Mouse (Mus musculus): Measurements from ENCODE around the gene Gprasp1.
"Not testable (repeated sequence)": the region's sequence is repeated elsewhere in the genome, so short reads cannot be mapped to it uniquely, and the experiment has no call there.

Gene Gprasp1

DNA sequence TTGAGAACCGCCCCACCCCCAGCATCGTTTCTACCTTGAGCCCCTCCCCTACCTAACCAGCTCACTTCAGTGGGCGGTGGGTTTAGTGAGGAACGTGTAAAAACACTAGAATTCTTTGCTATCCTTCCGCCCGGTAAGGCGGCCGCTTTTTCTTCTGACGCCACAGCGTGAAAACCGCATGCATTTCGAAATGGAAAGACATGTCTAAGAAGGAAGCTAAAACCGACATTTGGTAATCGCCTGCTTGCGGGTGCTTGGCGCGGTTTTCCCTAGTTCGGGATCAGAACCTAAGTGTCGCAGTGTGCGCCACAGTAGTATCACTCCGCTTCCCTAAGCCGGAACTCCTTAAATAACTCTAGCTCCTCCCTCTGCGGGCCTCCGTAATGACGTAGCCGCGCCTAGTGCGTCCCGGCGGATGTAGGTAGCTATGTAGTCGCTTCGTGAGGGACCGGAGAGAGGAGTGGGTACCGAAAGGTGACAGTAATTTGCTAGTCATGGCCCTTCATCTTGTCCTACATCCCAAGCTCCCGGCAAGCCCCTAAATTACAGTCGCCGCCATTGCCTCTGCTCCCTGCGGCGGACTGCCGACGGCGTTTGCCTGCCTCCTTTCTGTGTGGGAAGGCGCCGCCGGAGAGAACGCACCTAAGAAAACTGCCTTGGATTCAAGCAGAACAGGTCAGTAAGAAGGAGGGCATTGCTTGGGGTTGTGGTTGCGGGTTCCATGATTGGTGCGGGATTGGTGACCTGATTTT, at the start of gene Gprasp1, which contains the start of gene Armcx5:
Gprasp1 (plus strand) TSS at position 430 of the 752 bp plus-strand sequence.
Armcx5 (plus strand) TSS at position 430 of the 752 bp plus-strand sequence.
- in situ Hi-C loops (cut with MboI, MseI) = no loop called here

DNA sequence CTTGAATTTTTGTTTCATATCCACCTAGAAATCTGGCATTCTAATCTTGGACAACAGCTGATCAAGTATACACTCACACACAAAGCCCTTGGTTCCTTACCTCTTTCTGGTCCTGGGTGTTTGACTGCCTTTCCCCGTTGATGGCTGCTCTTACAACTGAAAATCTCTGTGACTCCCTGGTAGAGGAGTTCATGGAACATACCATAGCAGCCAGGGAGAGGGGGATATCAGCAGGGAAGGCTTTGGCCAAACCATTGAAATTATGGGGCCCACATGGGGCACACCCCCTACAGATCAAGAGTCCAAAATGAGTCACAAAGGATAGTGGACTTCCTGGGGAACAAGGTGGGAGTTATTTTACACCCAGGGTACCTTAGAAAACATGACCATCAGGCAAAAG, 48.9 kb upstream of the Gprasp1 start, which contains the start of gene Tcp11x2:
Tcp11x2 (minus strand) TSS at position 158 of the 400 bp plus-strand sequence.
- in situ Hi-C loops (cut with MboI, MseI) = no loop called here

DNA sequence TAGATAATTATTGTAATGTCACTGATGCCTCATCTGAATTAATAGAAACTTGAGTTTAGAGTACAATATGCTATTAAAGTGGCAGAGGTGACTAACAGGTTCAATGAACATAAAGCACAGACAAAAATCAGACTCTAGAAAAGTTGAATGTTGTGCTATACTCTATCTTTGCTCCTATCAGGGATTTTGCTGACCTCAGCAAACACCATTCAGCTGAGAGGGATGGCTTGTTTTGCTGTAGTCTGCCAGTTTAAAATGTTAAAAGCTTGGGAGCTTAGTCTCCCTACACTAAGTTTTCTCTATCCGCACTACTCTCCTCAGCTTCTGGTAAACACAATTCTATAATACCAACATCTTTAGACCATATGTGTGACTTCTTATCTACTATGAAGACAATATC, 39.4 kb upstream of the Gprasp1 start:
- in situ Hi-C loops (cut with MboI, MseI) = no loop called here

DNA sequence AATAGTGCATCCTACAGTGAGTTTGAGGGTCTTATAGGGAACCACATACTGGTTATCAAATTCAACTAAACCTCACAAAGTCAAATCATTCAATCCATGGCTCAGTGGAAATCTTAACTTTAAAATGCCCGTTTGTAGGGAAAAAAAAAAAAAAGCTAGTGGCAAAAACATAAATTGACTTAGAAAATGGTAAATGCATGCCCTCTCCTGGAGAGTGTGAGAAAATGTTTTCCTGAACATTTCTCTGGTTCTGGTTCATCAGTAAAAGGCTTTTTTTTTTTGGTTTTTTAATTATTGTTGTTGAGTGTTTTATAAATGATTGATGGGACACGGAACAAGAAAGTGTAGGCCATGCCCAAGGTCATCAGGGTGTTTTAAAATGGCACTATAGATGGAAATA, 38.2 kb upstream of the Gprasp1 start:
- in situ Hi-C loops (cut with MboI, MseI) = no loop called here

DNA sequence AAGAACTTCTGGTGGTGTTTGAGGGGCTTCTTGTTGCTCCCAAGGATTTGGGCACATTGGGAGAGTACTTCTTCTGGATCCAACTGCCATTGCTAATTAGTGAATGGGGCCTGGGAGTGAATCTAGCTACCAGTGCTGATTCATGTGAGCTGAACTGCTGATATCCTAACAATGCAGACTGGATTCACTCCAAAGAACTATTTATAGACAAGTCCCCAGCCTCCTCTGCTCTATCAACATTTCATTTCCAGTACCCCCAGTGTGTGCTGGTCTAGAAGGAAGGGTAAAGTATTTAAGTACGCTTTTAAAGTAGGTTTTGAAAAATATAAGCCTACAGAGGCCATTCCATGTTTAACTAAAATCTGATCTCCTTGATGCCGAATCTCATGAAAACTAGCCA, 29.7 kb upstream of the Gprasp1 start:
- in situ Hi-C loops (cut with MboI, MseI) = no loop called here

DNA sequence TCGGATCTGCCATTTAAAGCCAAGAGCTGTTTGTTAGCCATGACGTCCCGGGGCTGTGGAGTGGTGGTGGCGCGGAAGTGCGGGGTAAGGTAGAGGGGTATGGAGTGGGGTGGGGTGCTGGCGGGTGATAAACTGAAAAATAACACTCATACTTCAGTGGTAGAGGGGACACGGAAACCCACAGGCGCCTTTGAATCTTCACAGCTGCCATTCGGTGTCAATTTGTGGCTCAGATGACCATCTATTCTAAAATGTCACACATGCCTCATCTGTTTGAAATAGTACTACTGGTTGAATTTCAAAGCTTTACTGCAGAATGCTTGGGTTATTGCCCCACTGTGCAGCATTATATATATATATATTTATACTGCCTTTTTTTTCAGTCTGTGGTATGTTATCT, 17.4 kb upstream of the Gprasp1 start, which contains the start of gene Tmsb15a:
Tmsb15a (minus strand) TSS at position 101 of the 400 bp plus-strand sequence.
- in situ Hi-C loops (cut with MboI, MseI) = loop anchor here (10.0 kb wide), 1 partner anchor 120 kb away; no protein-coding TSS in a partner anchor

DNA sequence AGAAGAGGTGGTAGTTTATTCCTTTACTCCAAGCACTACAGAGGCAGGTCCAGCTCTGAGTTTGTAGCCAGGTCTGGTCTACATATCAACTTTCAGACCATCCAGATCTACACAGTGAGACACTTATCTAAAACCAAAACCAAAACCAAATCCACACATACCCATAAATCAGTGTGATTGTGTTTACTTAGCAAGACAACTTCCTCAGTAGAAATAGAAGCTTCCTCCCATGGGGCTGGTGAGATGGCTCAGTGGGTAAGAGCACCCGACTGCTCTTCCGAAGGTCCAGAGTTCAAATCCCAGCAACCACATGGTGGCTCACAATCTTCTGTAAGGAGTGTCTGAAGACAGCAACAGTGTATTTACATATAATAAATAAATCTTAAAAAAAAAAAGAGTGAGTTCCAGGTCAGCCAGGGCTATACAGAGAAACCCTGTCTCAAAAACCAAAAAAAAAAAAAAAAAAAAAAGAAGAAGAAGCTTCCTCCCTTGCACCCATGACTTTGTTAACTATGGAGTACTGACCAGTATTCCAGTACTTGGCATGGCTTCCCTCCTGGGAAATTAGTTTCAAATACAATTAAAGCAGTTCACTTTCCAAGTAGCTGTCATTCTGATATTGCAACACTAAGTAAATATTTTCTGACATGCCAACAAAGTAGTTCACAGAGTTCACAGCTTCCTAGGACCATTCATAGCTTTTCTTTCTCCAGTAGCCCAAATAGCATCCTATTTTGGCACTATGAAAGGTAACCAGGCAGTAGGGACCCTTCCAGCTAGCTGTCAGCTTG, 3.6 kb upstream of the Gprasp1 start:
- in situ Hi-C loops (cut with MboI, MseI) = no loop called here

DNA sequence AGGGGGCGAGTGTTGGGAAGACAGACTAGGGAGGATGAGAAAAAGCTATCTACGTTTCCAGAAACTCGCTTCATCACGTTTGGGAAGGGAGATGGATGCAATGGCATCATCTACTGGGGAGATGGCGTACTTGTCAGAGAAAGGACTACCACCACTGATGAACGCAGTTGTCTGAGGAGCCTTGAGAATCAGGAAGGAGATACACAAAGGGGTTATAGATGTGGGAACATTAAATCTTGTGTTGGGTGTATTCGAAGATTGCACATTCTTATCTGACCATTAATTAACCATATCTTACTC, 473 bp downstream of the Gprasp1 start:
- in situ Hi-C loops (cut with MboI, MseI) = no loop called here

DNA sequence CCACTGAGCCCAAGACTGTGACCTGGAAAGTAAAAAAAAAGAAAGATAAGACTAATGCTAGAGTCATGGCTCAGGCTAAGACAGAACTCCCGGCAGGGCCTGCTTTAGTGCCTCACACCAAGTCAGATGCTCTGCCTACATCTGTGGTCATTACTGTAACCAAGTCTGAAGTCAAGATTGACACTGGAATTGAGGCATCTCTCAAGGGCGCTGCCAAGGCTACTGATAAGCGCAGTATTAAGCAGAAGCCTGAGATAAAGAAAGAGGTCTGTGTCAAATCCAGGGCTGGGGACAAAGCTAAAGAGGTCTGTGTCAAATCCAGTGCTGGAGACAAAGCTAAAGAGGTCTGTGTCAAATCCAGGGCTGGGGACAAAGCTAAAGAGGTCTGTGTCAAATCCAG, 2.8 kb downstream of the Gprasp1 start:
- in situ Hi-C loops (cut with MboI, MseI) = not testable (repeated sequence)

DNA sequence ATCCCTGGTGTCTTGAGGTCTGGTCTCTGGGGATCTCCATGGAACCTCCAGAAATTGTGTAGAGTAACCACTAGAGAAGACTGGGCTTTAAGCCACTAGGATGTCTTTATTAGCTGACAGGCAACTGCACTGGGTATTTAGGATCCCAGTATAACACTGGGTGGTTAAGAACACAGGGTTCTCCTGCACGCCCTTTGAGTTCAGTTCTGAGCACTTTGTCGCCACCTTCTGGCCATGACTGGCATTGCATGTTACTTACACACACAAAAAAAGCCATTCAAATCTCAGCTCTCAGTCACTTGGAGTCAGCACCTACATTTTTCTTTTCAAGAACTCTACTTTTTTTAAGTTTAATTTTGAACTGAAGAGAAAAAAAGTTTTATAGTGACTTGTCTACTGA, 10.3 kb downstream of the Gprasp1 start:
- in situ Hi-C loops (cut with MboI, MseI) = no loop called here

DNA sequence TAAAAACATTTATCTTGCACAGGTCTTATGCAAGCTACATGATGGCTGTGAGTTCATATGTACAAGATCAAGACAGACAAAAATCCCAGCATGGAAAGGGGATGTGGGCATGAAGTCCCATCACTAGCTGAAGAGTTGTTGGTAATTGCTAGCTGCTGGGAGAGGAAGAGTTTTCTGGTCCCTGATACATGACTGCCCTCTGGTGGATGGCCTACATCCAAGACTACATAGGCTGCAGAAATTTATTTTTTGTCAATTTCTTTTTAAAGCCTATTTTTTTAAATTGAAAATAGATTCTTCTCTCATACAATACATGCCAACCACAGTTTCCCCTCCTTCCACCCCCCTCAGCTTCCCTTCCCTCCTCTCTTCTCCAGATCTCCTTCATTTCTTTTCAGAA, 19.2 kb downstream of the Gprasp1 start:
- in situ Hi-C loops (cut with MboI, MseI) = no loop called here

DNA sequence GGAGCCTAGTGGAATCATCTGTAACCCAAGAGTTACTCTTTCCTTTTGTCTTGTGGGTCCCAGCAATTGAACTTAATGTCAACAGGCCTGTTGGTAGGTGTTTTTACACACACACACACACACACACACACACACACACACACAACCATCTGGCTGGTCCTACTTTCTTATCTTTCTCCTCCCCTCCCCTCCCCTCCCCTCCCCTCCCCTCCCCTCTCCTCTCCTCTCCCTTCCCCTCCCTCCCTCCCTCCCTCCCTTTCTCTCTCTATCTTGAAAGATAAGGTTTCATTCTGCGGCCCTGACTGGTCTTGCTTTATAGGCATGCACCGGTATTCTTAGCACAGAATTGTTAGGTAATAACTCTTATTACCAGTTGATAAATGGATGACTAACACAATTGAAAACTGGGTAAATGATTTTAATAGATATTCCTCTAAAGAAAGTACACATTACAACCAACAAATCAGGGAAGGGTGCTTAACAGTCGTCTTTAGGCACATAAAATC, 25.6 kb downstream of the Gprasp1 start:
- in situ Hi-C loops (cut with MboI, MseI) = no loop called here

DNA sequence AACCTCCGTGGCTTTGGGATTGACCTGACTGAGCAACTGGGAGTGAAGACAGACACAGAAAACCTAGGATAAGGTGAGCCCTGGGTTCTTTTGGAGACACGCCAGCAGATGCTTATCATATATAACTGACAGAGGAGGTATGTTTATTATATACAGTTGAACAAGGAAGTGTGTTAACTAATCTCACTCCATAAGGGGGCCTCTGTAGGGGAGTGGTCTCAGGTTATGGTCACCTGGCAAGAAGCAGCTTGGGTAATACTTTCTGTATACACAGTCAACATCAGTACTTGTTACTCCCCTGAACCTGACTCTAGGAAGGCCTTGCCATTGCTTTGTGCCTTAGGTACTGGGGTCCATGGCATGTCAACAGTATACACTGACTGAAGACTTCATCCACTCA, 26.0 kb downstream of the Gprasp1 start:
- in situ Hi-C loops (cut with MboI, MseI) = no loop called here

DNA sequence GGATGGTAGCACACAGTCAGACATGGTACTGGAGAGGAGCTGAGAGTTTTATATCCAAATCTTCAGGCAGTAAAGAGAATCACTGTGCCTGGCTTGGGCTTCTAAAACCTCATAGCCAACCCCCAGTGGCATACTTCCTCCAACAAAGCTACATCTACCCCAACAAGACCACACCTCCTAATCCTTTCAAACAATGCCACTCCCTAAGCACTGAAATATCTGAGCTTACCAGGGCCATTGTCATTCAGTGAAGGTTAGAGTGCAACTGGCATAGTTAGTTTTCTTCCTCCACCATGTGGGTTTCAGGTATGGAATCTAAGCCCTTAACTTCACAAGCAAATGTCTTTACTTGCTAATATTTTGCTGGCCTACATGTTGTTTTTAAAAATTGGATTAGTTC, 49.0 kb downstream of the Gprasp1 start:
- in situ Hi-C loops (cut with MboI, MseI) = no loop called here

DNA sequence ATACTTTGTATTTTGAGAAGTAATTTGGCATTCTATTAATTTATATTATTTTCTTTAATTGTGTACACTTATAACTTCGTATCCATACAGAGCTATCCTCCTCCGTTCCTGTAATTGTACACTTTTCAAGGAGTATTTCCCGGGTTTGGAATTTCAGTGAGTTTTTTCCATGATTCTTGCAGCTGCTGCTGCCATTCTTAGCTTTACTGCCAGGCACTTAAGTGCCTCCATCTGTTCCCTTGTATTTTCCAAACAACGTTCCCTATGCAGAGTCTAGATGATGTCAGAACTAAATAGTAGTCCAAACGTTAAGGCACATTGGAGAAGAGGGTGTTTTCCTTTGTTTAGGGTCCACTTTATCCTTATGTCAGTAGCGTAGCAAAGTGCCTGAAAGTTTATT, 49.8 kb downstream of the Gprasp1 start:
- in situ Hi-C loops (cut with MboI, MseI) = no loop called here

DNA sequence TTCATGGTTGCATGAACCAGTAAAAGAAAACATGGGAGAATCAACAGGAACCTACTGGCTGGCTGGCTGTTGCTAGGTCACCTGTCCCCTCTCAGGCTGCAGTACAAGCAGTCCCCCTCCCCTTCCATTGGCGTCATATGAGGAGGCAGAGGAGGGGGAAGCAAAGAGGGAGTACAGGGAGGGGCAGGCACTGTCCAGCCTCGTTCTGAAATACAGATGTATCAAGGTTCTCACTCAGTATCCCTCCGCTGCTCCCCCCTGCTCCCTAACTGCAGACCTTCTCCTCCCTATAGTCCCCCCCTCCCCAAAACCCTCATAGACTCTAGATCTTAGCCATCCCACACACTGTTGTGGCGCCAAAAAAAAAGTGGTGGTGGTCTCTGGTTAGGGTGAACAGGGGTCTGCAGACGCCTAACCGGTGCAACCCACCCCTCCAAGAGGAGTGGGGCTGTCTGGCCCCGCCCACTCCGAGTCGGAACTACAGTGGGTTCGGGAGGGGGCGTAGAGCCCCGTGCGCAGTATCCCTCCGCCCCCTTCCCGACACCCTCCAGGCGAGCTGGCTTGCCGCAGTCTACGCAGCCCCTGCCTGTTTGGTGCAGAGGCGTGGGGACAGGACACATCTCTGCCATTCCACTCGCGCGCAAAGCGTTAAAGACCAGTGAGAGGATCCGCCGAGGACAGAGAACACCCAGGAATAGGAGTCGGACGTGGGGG, 53.2 kb downstream of the Gprasp1 start:
- in situ Hi-C loops (cut with MboI, MseI) = loop anchor here (5.0 kb wide), 1 partner anchor 47 kb away; no protein-coding TSS in a partner anchor

DNA sequence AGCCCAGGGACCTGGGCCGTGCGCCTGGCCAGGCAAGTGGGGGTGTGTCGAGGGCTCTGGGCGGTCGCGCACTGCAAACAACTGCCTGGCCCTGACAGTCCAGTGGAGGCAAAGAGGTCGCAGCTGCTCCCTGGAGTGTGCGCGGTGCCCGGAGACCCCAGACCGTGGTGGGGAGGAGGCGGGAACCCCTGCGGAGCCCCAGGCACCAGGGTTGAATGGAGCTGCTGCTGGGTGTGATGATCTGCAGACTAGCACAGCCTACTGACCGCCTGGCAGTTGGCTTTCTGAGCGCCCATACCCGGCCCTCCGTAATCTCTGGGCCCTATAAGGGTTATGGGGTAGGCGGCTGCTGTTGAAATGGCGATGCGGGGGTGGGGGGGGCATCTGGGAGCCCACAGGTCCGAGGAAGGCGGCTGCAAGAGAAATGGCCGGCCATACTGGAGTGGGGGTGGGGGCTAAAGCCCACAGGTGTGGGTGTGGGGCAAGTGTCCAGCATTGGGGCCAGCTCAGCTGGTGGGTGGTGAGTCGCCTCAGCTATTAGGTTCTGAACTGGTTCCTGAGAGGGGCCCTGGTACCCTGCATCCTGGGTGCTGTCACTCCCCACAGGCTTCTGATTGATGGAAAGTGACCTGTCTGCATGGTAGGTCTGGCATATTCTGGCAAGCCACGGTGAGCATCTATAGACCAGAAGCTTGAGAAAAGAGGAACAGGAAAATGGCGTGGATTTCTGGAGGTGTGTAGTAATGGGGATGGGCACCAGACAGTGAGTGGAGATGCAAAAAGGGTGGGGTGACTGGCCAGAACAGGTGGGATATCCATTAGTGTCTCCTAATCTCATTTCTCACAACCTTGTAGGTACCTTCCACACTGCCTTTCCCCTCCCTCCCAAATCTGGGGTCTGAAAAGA, 54.0 kb downstream of the Gprasp1 start:
- in situ Hi-C loops (cut with MboI, MseI) = loop anchor here (5.0 kb wide), 1 partner anchor 46 kb away; no protein-coding TSS in a partner anchor

DNA sequence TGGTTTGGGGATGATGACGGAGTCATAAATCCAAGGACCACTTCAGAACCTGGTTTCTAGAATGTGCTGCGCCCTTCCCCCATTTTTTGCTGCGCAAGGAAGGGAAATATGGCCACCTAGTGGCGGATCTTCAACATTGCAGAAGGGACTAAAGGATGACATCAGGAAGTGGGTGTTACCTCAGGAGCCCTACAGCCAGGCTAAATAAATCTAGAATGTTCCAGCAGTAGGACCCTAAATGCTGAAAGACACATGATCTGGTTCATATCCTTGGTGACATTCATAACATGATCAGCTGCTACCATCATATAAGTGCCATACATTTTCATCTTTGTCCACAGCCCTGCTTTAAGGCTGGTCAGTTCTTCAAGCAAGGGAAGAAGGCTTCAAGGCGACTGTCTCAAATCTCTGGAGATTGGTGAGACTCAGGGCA, 54.7 kb downstream of the Gprasp1 start, which contains the start of gene Bhlhb9:
Bhlhb9 (plus strand) TSS at position 383 of the 433 bp plus-strand sequence.
- in situ Hi-C loops (cut with MboI, MseI) = loop anchor here (5.0 kb wide), 1 partner anchor 45 kb away; no protein-coding TSS in a partner anchor

DNA sequence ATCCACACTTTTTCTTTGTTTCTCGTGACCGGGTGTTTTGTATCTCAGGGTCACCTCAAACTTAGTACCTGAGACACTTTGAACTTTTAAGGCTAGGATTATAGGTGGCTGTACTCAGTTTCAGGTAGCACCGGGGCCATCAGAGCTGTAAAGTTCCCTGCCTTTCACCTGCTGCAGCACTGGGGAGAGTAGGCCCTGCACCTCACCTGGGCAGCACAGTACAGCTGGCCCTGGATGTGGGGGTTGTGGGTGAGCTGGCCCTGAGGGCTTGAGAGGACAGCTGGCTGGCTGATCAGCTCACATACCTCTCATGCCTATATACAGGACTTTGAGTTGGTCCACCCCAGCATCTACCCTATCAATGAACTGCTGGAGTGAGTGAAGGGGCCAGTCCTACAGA, 61.6 kb downstream of the Gprasp1 start:
- in situ Hi-C loops (cut with MboI, MseI) = loop anchor here (10.0 kb wide), 1 partner anchor 181 kb away; no protein-coding TSS in a partner anchor

DNA sequence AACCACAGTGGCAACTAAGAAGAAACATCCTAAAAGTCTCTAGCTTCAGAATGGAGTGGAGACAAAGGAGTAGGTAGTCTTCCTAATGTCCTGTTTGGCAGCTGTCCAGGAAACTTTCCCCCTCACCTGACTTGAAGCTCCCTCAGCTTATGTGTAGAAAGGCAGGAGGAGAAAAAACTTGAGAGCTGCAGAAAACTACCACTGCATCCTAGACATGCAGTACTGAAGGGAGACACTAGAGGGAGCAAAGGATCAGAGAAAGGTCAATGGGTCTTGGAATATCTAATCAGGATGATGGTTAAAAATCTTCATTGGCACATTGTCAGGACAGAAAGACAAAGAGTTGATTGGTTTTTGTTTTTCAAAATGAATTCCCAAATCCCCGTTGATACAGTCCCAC, 63.2 kb downstream of the Gprasp1 start:
- in situ Hi-C loops (cut with MboI, MseI) = loop anchor here (10.0 kb wide), 1 partner anchor 179 kb away; no protein-coding TSS in a partner anchor
